Mouse (Mus musculus) bone marrow macrophage, adult 2 months (primary cell): ENCODE results near the gene Gcsh.

Source experiments
- CTCF ChIP-seq: IDR thresholded peaks from 2 replicates; pipeline ENCODE4 v1.5.1; 2012; ENCODE audit warnings: low read depth, mild to moderate bottlenecking, low read length, moderate library complexity
- POLR2A ChIP-seq: IDR thresholded peaks from 2 replicates; pipeline ENCODE4 v1.6.1; 2012; ENCODE audit warnings: mild to moderate bottlenecking, low read depth, low read length, borderline replicate concordance

- TF ChIP-seq POLR2A (no peak), CTCF (no peak)
Observed at GRCm38 (mm10) chr8:116943555-116944384, 49.6 kb downstream of the Gcsh start.
